Mouse (Mus musculus): Measurements from ENCODE around the gene Ifi206. TPM values are rescaled to one million over a fixed set of nuclear protein-coding genes. Genes with fewer than 3 reads are reported as not detected.

Gene Ifi206
- polyA plus RNA-seq, 1 experiment from 2014 or later: not detected

DNA sequence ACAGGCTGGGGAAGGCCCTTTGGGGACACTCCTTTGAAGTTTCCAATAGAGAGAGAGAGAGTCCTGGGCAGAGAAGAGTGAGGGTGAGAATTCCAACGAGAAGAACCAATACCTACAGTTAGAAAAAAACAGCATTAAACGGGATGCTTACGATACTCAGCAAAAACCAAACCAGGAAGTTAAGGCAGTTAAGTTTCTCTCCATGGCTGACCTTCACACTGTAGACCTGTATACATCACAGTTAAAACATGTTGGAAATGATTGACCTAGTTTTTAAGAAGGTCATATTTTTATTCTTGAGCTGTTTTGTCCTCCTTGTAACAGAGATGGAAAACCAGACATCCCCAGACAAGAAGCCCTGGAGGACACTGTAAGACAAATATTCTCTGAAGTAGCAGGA, 72.3 kb downstream of the Ifi206 start:
- Histone ChIP-seq H3K4me1 (replicated peaks) (peaks cover 8% of the 10 kb centered on the region), H3K36me3 (no peaks in the 10 kb centered on the region), H3K27ac (no peak overlapping the region), H3K9me3 (no peaks in the 10 kb centered on the region), H3K4me2 (no peak overlapping the region), H3K27me3 (no peaks in the 10 kb centered on the region), H3K9ac (replicated peaks) (no peak overlapping the region), H3K4me3 (replicated peaks) (no peak overlapping the region)
- ATAC-seq (ENCODE audit: insufficient number of reproducible peaks, insufficient read depth, low FRiP score, low TSS enrichment, low read depth): no peak
- WGBS: 81% methylated on average over 3 of the region's 3 CpGs

Small RNA genes lying within 50 kb of the gene (microRNA-seq; reads per million reads assigned to microRNA genes)
- not detected for gene Gm44481

Other genes with a start within 250 kb of the Ifi206 start
- not detected in 2 replicates for gene Olfr418, start 225.0 kb downstream of the Ifi206 start, polyA plus RNA-seq (2016; fragmentation: Nextera tagmentation; extraction: Ambion mirVana)
- not detected in 2 replicates for gene Mptx2, start 213.3 kb downstream of the Ifi206 start, polyA plus RNA-seq (2016; fragmentation: Nextera tagmentation; extraction: Ambion mirVana)
- gene Ackr1, start 157.3 kb downstream of the Ifi206 start, polyA plus RNA-seq (2016; fragmentation: Nextera tagmentation; extraction: Ambion mirVana): 0.91 and 1.3 TPM in 2 replicates
- 1.1 and 1.5 TPM in 2 replicates for gene Aim2, start 140.2 kb downstream of the Ifi206 start, polyA plus RNA-seq (2016; fragmentation: Nextera tagmentation; extraction: Ambion mirVana)
- 0.50 and 0.61 TPM in 2 replicates for gene Cadm3, start 123.3 kb downstream of the Ifi206 start, polyA plus RNA-seq (2016; fragmentation: Nextera tagmentation; extraction: Ambion mirVana)
- not detected in 2 replicates for gene Ifi214, start 44.9 kb upstream of the Ifi206 start, polyA plus RNA-seq (2016; fragmentation: Nextera tagmentation; extraction: Ambion mirVana)
- gene Ifi213, start 108.2 kb upstream of the Ifi206 start, polyA plus RNA-seq (2016; fragmentation: Nextera tagmentation; extraction: Ambion mirVana): not detected in 2 replicates
- gene Ifi209, start 139.9 kb upstream of the Ifi206 start, polyA plus RNA-seq (2016; fragmentation: Nextera tagmentation; extraction: Ambion mirVana): not detected in 2 replicates
- gene Ifi208, start 182.6 kb upstream of the Ifi206 start, polyA plus RNA-seq (2016; fragmentation: Nextera tagmentation; extraction: Ambion mirVana): not detected in 2 replicates